Mouse (Mus musculus) embryonic facial prominence, embryonic 13.5 days (tissue): ENCODE measurements around the gene Mpnd. TPM values are rescaled to one million over a fixed set of nuclear protein-coding genes. Genes with fewer than 3 reads are reported as not detected.

Source experiments
- ATAC-seq: fragments of 200-750 bp; cut with Nextera tagmentation; 2 replicates; pipeline ENCODE4 v1.8.0; 2017; ENCODE audit warnings: low read depth; ENCODE audit not compliant: insufficient number of reproducible peaks, insufficient read depth, low FRiP score, low TSS enrichment
- H3K27ac ChIP-seq: fragments of 300-500 bp; sonication (generic); 2 replicates; pipeline ENCODE4 v1.5.1; 2015; ENCODE audit warnings: moderate library complexity, mild to moderate bottlenecking, inconsistent platforms
- H3K27me3 ChIP-seq: fragments of 300-500 bp; sonication (generic); 2 replicates; pipeline ENCODE4 v1.6.1; 2015; ENCODE audit warnings: mild to moderate bottlenecking, inconsistent platforms
- H3K36me3 ChIP-seq: fragments of 300-500 bp; sonication (generic); 2 replicates; pipeline ENCODE4 v1.6.1; 2015; ENCODE audit warnings: mild to moderate bottlenecking, inconsistent platforms
- H3K4me1 ChIP-seq: fragments of 300-500 bp; sonication (generic); 2 replicates; pipeline ENCODE4 v1.6.1; 2015; ENCODE audit warnings: inconsistent platforms
- H3K4me2 ChIP-seq: fragments of 300-500 bp; sonication (generic); 2 replicates; pipeline ENCODE4 v1.6.1; 2015; ENCODE audit warnings: moderate library complexity, mild to moderate bottlenecking, inconsistent platforms
- H3K4me3 ChIP-seq: fragments of 300-500 bp; sonication (generic); 2 replicates; pipeline ENCODE4 v1.5.1; 2015; ENCODE audit warnings: mild to moderate bottlenecking, inconsistent platforms
- H3K9ac ChIP-seq: fragments of 300-500 bp; sonication (generic); 2 replicates; pipeline ENCODE4 v1.6.1; 2015; ENCODE audit warnings: mild to moderate bottlenecking, inconsistent platforms
- H3K9me3 ChIP-seq: fragments of 300-500 bp; sonication (generic); 2 replicates; pipeline ENCODE4 v1.6.1; 2016; ENCODE audit warnings: inconsistent platforms
- WGBS: fragments of 180-500 bp; shearing (Covaris S2); methylation state at CpG from one replicate; pipeline ENCODE4 v1.1.7; 2015; ENCODE audit warnings: mixed read lengths; 5-methylcytosine and 5-hydroxymethylcytosine counted together
- polyA plus RNA-seq: library from polyadenylated mRNA; unstranded; fragments of >200 nt; fragmentation: Nextera tagmentation; extraction: Ambion mirVana; gene quantifications from 2 replicates; pipeline ENCODE4 v1.2.1, GENCODE M21; 2015

Mpnd gene
- polyA plus RNA-seq, 1 experiment from 2014 or later: 132 TPM

GRCm38 (mm10) chr17:56032831-56033230, 27.3 kb downstream of the Mpnd start:
- Histone ChIP-seq H3K36me3 (peaks cover 56% of the 10 kb centered on the region), H3K4me3 (no peak overlapping the region), H3K27me3 (no peaks in the 10 kb centered on the region), H3K9me3 (no peaks in the 10 kb centered on the region), H3K4me2 (0 out of 2 replicates have a peak overlapping the region, but pooled peaks have one; percentile 7), H3K27ac (0 out of 2 replicates have a peak overlapping the region, but pooled peaks have one; percentile 11), H3K9ac (0 out of 2 replicates have a peak overlapping the region, but pooled peaks have one; percentile 28), H3K4me1 (peaks cover 36% of the 10 kb centered on the region)
- 71% methylated on average over 7 of the region's 7 CpGs for WGBS
- ATAC-seq: no peak

GRCm38 (mm10) chr17:56034040-56034725, 28.7 kb downstream of the Mpnd start:
- peak overlapping the region; percentile 89 for H3K4me3 ChIP-seq
- H3K9me3 ChIP-seq: no peaks in the 10 kb centered on the region
- H3K4me1 ChIP-seq: peaks cover 36% of the 10 kb centered on the region
- no peak overlapping the region for H3K27ac ChIP-seq
- peak overlapping the region; percentile 95 for H3K9ac ChIP-seq
- WGBS: 85% methylated on average over 7 of the region's 7 CpGs
- no peaks in the 10 kb centered on the region for H3K27me3 ChIP-seq
- ATAC-seq: no peak
- peaks cover 43% of the 10 kb centered on the region for H3K36me3 ChIP-seq
- H3K4me2 ChIP-seq: peak overlapping the region; percentile 63

- Histone ChIP-seq H3K9ac (peak overlapping the region; percentile 95), H3K27ac (no peak overlapping the region; the same call in 1 of the 2 replicates), H3K27me3 (no peaks in the 10 kb centered on the region), H3K36me3 (peaks cover 38% of the 10 kb centered on the region), H3K4me2 (peak overlapping the region; percentile 63), H3K9me3 (no peaks in the 10 kb centered on the region), H3K4me3 (peak overlapping the region; percentile 89), H3K4me1 (peaks cover 36% of the 10 kb centered on the region)
- ATAC-seq: no peak
- WGBS: 81% methylated on average over 6 of the region's 6 CpGs
These were observed 29.2 kb downstream of the Mpnd start for GRCm38 (mm10) chr17:56034726-56035100.

GRCm38 (mm10) chr17:56035216-56035615, 29.7 kb downstream of the Mpnd start:
- 76% methylated on average over 4 of the region's 4 CpGs for WGBS
- Histone ChIP-seq H3K4me2 (peak overlapping the region; percentile 63), H3K9me3 (no peaks in the 10 kb centered on the region), H3K4me3 (peak overlapping the region; percentile 89), H3K9ac (peak overlapping the region; percentile 95), H3K27ac (no peak overlapping the region; the same call in 1 of the 2 replicates), H3K27me3 (no peaks in the 10 kb centered on the region), H3K4me1 (peaks cover 36% of the 10 kb centered on the region), H3K36me3 (peaks cover 34% of the 10 kb centered on the region)
- ATAC-seq: no peak

- H3K27me3 ChIP-seq: no peaks in the 10 kb centered on the region
- peak; percentile 87 for ATAC-seq
- peak within 1 kb of the TSS; percentile 89 for H3K4me3 ChIP-seq
- H3K9ac ChIP-seq: peak within 1 kb of the TSS; percentile 95
- WGBS: under 1% methylated on average over 74 of the region's 74 CpGs
- H3K4me1 ChIP-seq: peaks cover 43% of the 10 kb centered on the region
- H3K9me3 ChIP-seq: no peaks in the 10 kb centered on the region
- H3K27ac ChIP-seq: peak within 1 kb of the TSS; percentile 89
- H3K4me2 ChIP-seq: peak within 1 kb of the TSS; percentile 63
- H3K36me3 ChIP-seq: peaks cover 23% of the 10 kb centered on the region
These were observed 30.8 kb downstream of the Mpnd start, which contains the start of gene Sh3gl1 for GRCm38 (mm10) chr17:56036176-56036900. Gene Sh3gl1, minus strand, starts transcription at chr17:56036635.

GRCm38 (mm10) chr17:56036901-56037287, 31.4 kb downstream of the Mpnd start:
- no peaks in the 10 kb centered on the region for H3K27me3 ChIP-seq
- peak overlapping the region; percentile 64 for H3K9ac ChIP-seq
- H3K4me2 ChIP-seq: peak overlapping the region; percentile 63
- H3K9me3 ChIP-seq: no peaks in the 10 kb centered on the region
- WGBS: 39% methylated on average over 13 of the region's 13 CpGs
- H3K36me3 ChIP-seq: peaks cover 22% of the 10 kb centered on the region
- no peak for ATAC-seq
- peak overlapping the region; percentile 89 for H3K4me3 ChIP-seq
- H3K27ac ChIP-seq: peak overlapping the region; percentile 60
- H3K4me1 ChIP-seq: peaks cover 49% of the 10 kb centered on the region

- Histone ChIP-seq H3K9ac (no peak overlapping the region), H3K9me3 (no peaks in the 10 kb centered on the region), H3K27me3 (no peaks in the 10 kb centered on the region), H3K4me1 (peaks cover 34% of the 10 kb centered on the region), H3K27ac (no peak overlapping the region), H3K4me2 (no peak overlapping the region), H3K4me3 (no peak overlapping the region), H3K36me3 (peaks cover 15% of the 10 kb centered on the region)
- WGBS: 84% methylated on average over 8 of the region's 8 CpGs
- no peak for ATAC-seq
These were observed 33.2 kb downstream of the Mpnd start for GRCm38 (mm10) chr17:56038583-56039261.

GRCm38 (mm10) chr17:56039345-56039744, 33.8 kb downstream of the Mpnd start:
- peaks cover 15% of the 10 kb centered on the region for H3K36me3 ChIP-seq
- no peaks in the 10 kb centered on the region for H3K9me3 ChIP-seq
- H3K4me1 ChIP-seq: peaks cover 28% of the 10 kb centered on the region
- H3K27ac ChIP-seq: no peak overlapping the region
- 74% methylated on average over 4 of the region's 4 CpGs for WGBS
- no peak overlapping the region for H3K4me3 ChIP-seq
- ATAC-seq: no peak
- no peaks in the 10 kb centered on the region for H3K27me3 ChIP-seq
- H3K9ac ChIP-seq: no peak overlapping the region
- peak overlapping the region; percentile 86 for H3K4me2 ChIP-seq

GRCm38 (mm10) chr17:56040030-56040856, 34.7 kb downstream of the Mpnd start, which contains the start of gene Chaf1a:
Gene Chaf1a, plus strand, starts transcription at chr17:56040439.
- Histone ChIP-seq H3K4me3 (peak within 1 kb of the TSS; percentile 83), H3K9me3 (no peaks in the 10 kb centered on the region), H3K27ac (peak within 1 kb of the TSS; percentile 81), H3K4me1 (peaks cover 19% of the 10 kb centered on the region), H3K36me3 (peaks cover 18% of the 10 kb centered on the region), H3K9ac (peak within 1 kb of the TSS; percentile 96), H3K4me2 (peak within 1 kb of the TSS; percentile 86), H3K27me3 (no peaks in the 10 kb centered on the region)
- under 1% methylated on average over 68 of the region's 68 CpGs for WGBS
- peak; percentile 85 for ATAC-seq

- Histone ChIP-seq H3K4me3 (peak overlapping the region; percentile 83), H3K27me3 (no peaks in the 10 kb centered on the region), H3K9ac (peak overlapping the region; percentile 96), H3K27ac (peak overlapping the region; percentile 81), H3K36me3 (peaks cover 24% of the 10 kb centered on the region), H3K9me3 (no peaks in the 10 kb centered on the region), H3K4me1 (peaks cover 14% of the 10 kb centered on the region), H3K4me2 (peak overlapping the region; percentile 86)
- 1% methylated on average over 12 of the region's 12 CpGs for WGBS
- no peak for ATAC-seq
These were observed 35.3 kb downstream of the Mpnd start for GRCm38 (mm10) chr17:56040857-56041163.

GRCm38 (mm10) chr17:56051369-56051768, 45.9 kb downstream of the Mpnd start:
- no peak overlapping the region for H3K4me3 ChIP-seq
- no peak overlapping the region for H3K9ac ChIP-seq
- no peaks in the 10 kb centered on the region for H3K9me3 ChIP-seq
- 84% methylated on average over 5 of the region's 5 CpGs for WGBS
- H3K27ac ChIP-seq: no peak overlapping the region
- H3K4me1 ChIP-seq: no peaks in the 10 kb centered on the region
- peaks cover 86% of the 10 kb centered on the region for H3K36me3 ChIP-seq
- no peaks in the 10 kb centered on the region for H3K27me3 ChIP-seq
- no peak overlapping the region for H3K4me2 ChIP-seq
- no peak for ATAC-seq
